ENCODE assay signal across 17 mouse cellular contexts in the genomic region with DNA sequence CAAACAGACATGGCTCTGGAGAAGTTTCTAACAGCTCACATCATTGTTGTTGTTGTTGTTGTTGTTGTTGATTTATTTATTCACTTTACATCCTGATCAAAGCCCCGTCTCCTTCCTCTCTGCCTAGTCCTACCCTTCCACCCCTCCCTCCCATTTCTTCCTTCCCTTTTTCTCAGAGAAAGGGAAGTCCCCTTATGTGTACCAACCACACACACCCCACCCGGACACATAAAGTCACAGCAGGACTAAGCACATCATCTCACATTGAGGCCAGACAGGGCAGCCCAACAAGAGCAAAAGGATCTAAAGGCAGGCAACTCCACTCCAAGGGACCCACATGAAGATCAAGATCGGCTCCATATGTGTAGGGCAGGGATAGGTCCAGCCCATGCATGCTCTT.
"Had no signal": no experiment of that assay in that cellular context is flagged by ENCODE, and none has a peak within 500 bp of the region (broad histone marks: within the 10 kb centered on the region; RNA-seq: fewer than 3 reads in every experiment).

No protein-coding gene starts in this region.

- DNase-seq: lung, adult 18-20 months; lung, embryonic 14.5 days; lung, postnatal 10 days; lung, postnatal 4 days; midbrain, embryonic 14.5 days; retina, postnatal 1 day; right cerebral cortex, adult 18-20 months; right cerebral cortex, postnatal 14 days; thymus, adult 2 months; thymus, postnatal 36 days had no signal

- H3K36me3 ChIP-seq: midbrain, embryonic 10.5 days; midbrain, embryonic 12.5 days; neural tube, embryonic 12.5 days; stomach, embryonic 15.5 days had no signal

- H3K4me3 ChIP-seq: midbrain, embryonic 10.5 days; midbrain, embryonic 12.5 days; neural tube, embryonic 12.5 days; stomach, embryonic 15.5 days had no signal

- H3K27ac ChIP-seq: liver, embryonic 14.5 days; midbrain, embryonic 10.5 days; midbrain, embryonic 12.5 days; neural tube, embryonic 12.5 days; stomach, embryonic 15.5 days; stomach, postnatal 0 days had no signal

- H3K4me1 ChIP-seq: midbrain, embryonic 10.5 days; midbrain, embryonic 12.5 days; neural tube, embryonic 12.5 days; stomach, embryonic 15.5 days had no signal

- ATAC-seq: midbrain, embryonic 16.5 days had no signal

- H3K9ac ChIP-seq: liver, embryonic 14.5 days; lung, embryonic 14.5 days; midbrain, embryonic 12.5 days; neural tube, embryonic 12.5 days; stomach, embryonic 15.5 days had no signal

- H3K9me3 ChIP-seq: midbrain, embryonic 10.5 days; midbrain, embryonic 12.5 days; neural tube, embryonic 12.5 days; stomach, embryonic 15.5 days had no signal

- H3K27me3 ChIP-seq: midbrain, embryonic 12.5 days; neural tube, embryonic 12.5 days; stomach, embryonic 15.5 days had no signal

- H3K4me2 ChIP-seq: lung, embryonic 14.5 days; midbrain, embryonic 12.5 days; neural tube, embryonic 12.5 days; stomach, embryonic 15.5 days had no signal
